In the genomic region with DNA sequence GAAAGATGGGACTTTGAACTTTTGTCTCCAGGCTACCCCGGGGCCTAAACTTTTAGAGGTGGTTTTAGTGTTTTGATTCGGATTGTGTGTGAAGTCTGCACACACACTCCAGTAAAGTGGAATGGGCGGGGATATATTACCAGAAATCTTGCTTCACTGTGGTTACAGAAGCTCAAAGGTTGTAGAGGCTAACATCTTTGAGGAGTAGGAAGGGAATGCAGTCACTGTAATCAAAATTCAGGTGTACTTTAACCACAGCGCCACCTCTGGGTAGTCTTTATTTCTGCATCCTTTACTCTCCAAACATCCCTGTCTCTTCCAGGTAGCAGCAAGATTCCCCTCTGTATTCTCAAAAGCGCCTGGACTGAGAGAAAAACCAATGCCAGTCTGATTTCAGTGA, we compare ENCODE assay signal across 9 mouse cellular contexts. TPM values are rescaled to one million over a fixed set of nuclear protein-coding genes. Genes with fewer than 3 reads are reported as not detected.
DNase-seq lines count a peak whose midpoint lies in the region; ATAC-seq and TF ChIP-seq lines count a peak whose summit lies in the region.
"Had no signal": no experiment of that assay in that cellular context is flagged by ENCODE, and none has a peak within 500 bp of the region (broad histone marks: within the 10 kb centered on the region; RNA-seq: fewer than 3 reads in every experiment).

No protein-coding gene starts in this region.

- no peaks in the 10 kb centered on the region for H3K9me3 ChIP-seq in kidney, embryonic 14.5 days (ENCODE audit: control insufficient read depth, low read length)
- no peaks in the 10 kb centered on the region for H3K9me3 ChIP-seq in neural tube, embryonic 15.5 days (replicated peaks)
- H3K9me3 ChIP-seq: lung, embryonic 15.5 days had no signal

- no peaks in the 10 kb centered on the region for H3K36me3 ChIP-seq in kidney, adult 2 months (ENCODE audit: control insufficient read depth, insufficient read depth, low read length)
- H3K36me3 ChIP-seq in kidney, embryonic 14.5 days (ENCODE audit: control insufficient read depth, insufficient read depth, low read length), result no peaks in the 10 kb centered on the region
- H3K36me3 ChIP-seq in neural tube, embryonic 15.5 days, result no peaks in the 10 kb centered on the region
- H3K36me3 ChIP-seq: lung, embryonic 15.5 days had no signal

- no peak overlapping the region for H3K4me2 ChIP-seq in kidney, embryonic 14.5 days (replicated peaks; ENCODE audit: low read depth, low read length)
- H3K4me2 ChIP-seq in neural tube, embryonic 15.5 days, result no peak overlapping the region
- H3K4me2 ChIP-seq: lung, embryonic 15.5 days had no signal

- H3K9ac ChIP-seq in kidney, embryonic 14.5 days (ENCODE audit: low read depth, low read length), result no peak overlapping the region
- no peak overlapping the region for H3K9ac ChIP-seq in neural tube, embryonic 15.5 days (replicated peaks)
- H3K9ac ChIP-seq: lung, embryonic 15.5 days had no signal

- DNase-seq in kidney, adult 2 months, result peak; percentile 83
- peak; percentile 81 for DNase-seq in CD4-positive, CD25-positive, alpha-beta regulatory T cell, adult 2 months (ENCODE audit: low read depth, low spot score)
- peak; percentile 70 for DNase-seq in T-cell, adult 2 months (ENCODE audit: low spot score)
- peak; percentile 55 for DNase-seq in left cerebral cortex, postnatal 4 days
- peak; percentile 35 to 62 for DNase-seq in spleen, postnatal 10 days (ENCODE audit: low spot score in 2 of 2)

- peak overlapping the region; percentile 71 for H3K27ac ChIP-seq in kidney, adult 2 months (ENCODE audit: insufficient read depth, low read depth, low read length)
- no peak overlapping the region for H3K27ac ChIP-seq in kidney, embryonic 14.5 days (ENCODE audit: low read depth, low read length)
- H3K27ac ChIP-seq in cortical plate, adult 2 months (ENCODE audit: insufficient read depth, low read length), result no peak overlapping the region
- no peak overlapping the region for H3K27ac ChIP-seq in neural tube, embryonic 15.5 days (replicated peaks)
- H3K27ac ChIP-seq: lung, embryonic 15.5 days had no signal

- H3K4me3 ChIP-seq in kidney, adult 2 months (ENCODE audit: insufficient read depth, low read depth, low read length), result no peak overlapping the region
- no peak overlapping the region for H3K4me3 ChIP-seq in kidney, embryonic 14.5 days (ENCODE audit: low read length)
- no peak overlapping the region for H3K4me3 ChIP-seq in cortical plate, adult 2 months (ENCODE audit: insufficient read depth, low read length)
- H3K4me3 ChIP-seq in neural tube, embryonic 15.5 days (replicated peaks), result no peak overlapping the region
- H3K4me3 ChIP-seq: lung, embryonic 15.5 days had no signal

- TF ChIP-seq POLR2A in kidney, adult 2 months (IDR thresholded peaks at IDR 0.05; ENCODE audit: low read depth, low read length), result no peak
- TF ChIP-seq POLR2A in cortical plate, adult 2 months (IDR thresholded peaks at IDR 0.05; ENCODE audit: extremely low read depth, insufficient read depth, low read length), result no peak

- TF ChIP-seq CTCF in kidney, adult 2 months (conservative IDR thresholded peaks at IDR 0.05; ENCODE audit: insufficient read depth, insufficient read length, low read depth, low read length), result peak; percentile 41
- peak; percentile 53 for TF ChIP-seq CTCF in cortical plate, adult 2 months (IDR thresholded peaks at IDR 0.05; ENCODE audit: extremely low read depth, insufficient read depth, low read length)

- intact Hi-C loops in left cerebral cortex, postnatal 4 days (cut with DNase I), result loop anchor here (10.0 kb wide), 2 partner anchors 187 to 963 kb away; no protein-coding TSS in a partner anchor

- no peaks in the 10 kb centered on the region for H3K27me3 ChIP-seq in kidney, adult 2 months (replicated peaks; ENCODE audit: control insufficient read depth, insufficient read depth, low read length)
- H3K27me3 ChIP-seq in kidney, embryonic 14.5 days (ENCODE audit: control insufficient read depth, insufficient read depth, low read length), result no peaks in the 10 kb centered on the region
- H3K27me3 ChIP-seq in neural tube, embryonic 15.5 days (replicated peaks), result peaks cover 4% of the 10 kb centered on the region; the same call in 1 of the 2 replicates
- H3K27me3 ChIP-seq: lung, embryonic 15.5 days had no signal

- peaks cover 6% of the 10 kb centered on the region; the same call in 1 of the 2 replicates for H3K4me1 ChIP-seq in kidney, adult 2 months (ENCODE audit: control insufficient read depth, insufficient read depth, low read length)
- peaks cover 5% of the 10 kb centered on the region; the same call in 1 of the 2 replicates for H3K4me1 ChIP-seq in kidney, embryonic 14.5 days (ENCODE audit: control insufficient read depth, insufficient read depth, low read length)
- peaks cover 2% of the 10 kb centered on the region; the same call in 1 of the 2 replicates for H3K4me1 ChIP-seq in cortical plate, adult 2 months (ENCODE audit: control insufficient read depth, insufficient read depth, low read length)
- peaks cover 10% of the 10 kb centered on the region for H3K4me1 ChIP-seq in neural tube, embryonic 15.5 days

- ATAC-seq in kidney, embryonic 14.5 days (ENCODE audit: low FRiP score, low TSS enrichment), result no peak
- no peak for ATAC-seq in neural tube, embryonic 15.5 days (ENCODE audit: low FRiP score)

- 32% methylated on average over 5 of the region's 5 CpGs for WGBS in kidney, adult 2 months
- WGBS in kidney, embryonic 14.5 days, result 39% methylated on average over 5 of the region's 5 CpGs
- WGBS in neural tube, embryonic 15.5 days, result 53% methylated on average over 5 of the region's 5 CpGs

RNA-seq across cellular contexts. Expression of a gene that starts 2.5 kb away (rescaled TPM):
- 88.7 and 108 TPM in 2 replicates for polyA plus RNA-seq in kidney, adult 2 months (2012; rRNA removed)
- 49.0 and 64.6 TPM in 2 replicates for polyA plus RNA-seq in kidney, embryonic 14.5 days (2014; fragmentation: Nextera tagmentation; extraction: Ambion mirVana)
- polyA plus RNA-seq in cortical plate, adult 2 months (2012; rRNA removed), result 338 and 350 TPM in 2 replicates
- total RNA-seq in left cerebral cortex, postnatal 4 days (2021), result 100 to 1,000 TPM; 268 to 293 TPM
- polyA plus RNA-seq in neural tube, embryonic 15.5 days (2015; fragmentation: Nextera tagmentation; extraction: Ambion mirVana), result 82.3 and 96.5 TPM in 2 replicates
